Mouse (Mus musculus): ENCODE data around the gene Ier3.

DNA sequence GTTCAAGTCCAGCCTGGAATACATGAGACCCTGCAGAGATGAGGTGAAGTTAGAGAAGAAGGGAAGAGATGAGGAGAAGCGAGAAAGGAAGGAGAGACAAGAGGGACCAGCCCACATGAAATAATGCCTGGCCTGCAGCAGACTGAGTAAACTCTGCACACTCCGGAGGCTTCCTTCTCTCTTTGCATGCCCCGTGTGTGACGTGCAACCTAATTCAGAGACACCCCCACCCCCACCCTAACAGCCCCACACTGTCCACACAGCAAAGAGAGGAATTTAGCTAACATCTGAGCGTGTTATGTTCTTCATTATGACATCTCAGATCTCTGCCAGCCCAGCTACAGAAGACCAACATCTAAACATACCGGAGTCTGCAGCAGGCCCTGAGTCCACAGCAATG lies 42.5 kb upstream of the Ier3 start:
- TF ChIP-seq POLR2A (IDR thresholded peaks at IDR 0.05; ENCODE audit: borderline replicate concordance, insufficient read depth, low read length) (no peak), CTCF (IDR thresholded peaks at IDR 0.05; ENCODE audit: borderline replicate concordance, insufficient read depth, low read depth, low read length) (no peak)
